Mouse (Mus musculus) forebrain, embryonic 14.5 days (tissue): Measurements from ENCODE around the gene A630095N17Rik. TPM values are rescaled to one million over a fixed set of nuclear protein-coding genes. Genes with fewer than 3 reads are reported as not detected.
A peak's percentile ranks its signal among the peaks of the same experiment; 100 is the strongest.

Source experiments
- ATAC-seq: fragments of 200-750 bp; cut with Nextera tagmentation; 2 replicates; pipeline ENCODE4 v1.8.0; 2017; ENCODE audit warnings: mild to moderate bottlenecking, moderate library complexity
- DNase-seq: peaks from one replicate; pipeline ENCODE4 v3.0.0-alpha.2; 2015; ENCODE audit warnings: low spot score
- H3K27ac ChIP-seq: fragments of 300-500 bp; sonication (generic); 2 replicates; pipeline ENCODE4 v1.5.1; 2014; ENCODE audit warnings: low read depth, mild to moderate bottlenecking, control low read depth, low read length, moderate library complexity
- H3K27me3 ChIP-seq: fragments of 300-500 bp; sonication (generic); replicated peaks from 2 replicates; pipeline ENCODE4 v1.6.1; 2014; ENCODE audit warnings: low read length, control low read depth, mixed read lengths; ENCODE audit not compliant: control insufficient read depth, insufficient read depth
- H3K36me3 ChIP-seq: fragments of 300-500 bp; sonication (generic); 2 replicates; pipeline ENCODE4 v1.6.1; 2014; ENCODE audit warnings: low read length, control low read depth; ENCODE audit not compliant: control insufficient read depth, insufficient read depth
- H3K4me1 ChIP-seq: fragments of 300-500 bp; sonication (generic); 2 replicates; pipeline ENCODE4 v1.6.1; 2014; ENCODE audit warnings: antibody characterized with exemption, low read length, control low read depth; ENCODE audit not compliant: control insufficient read depth, insufficient read depth
- H3K4me2 ChIP-seq: fragments of 300-500 bp; sonication (generic); 2 replicates; pipeline ENCODE4 v1.6.1; 2014; ENCODE audit warnings: mild to moderate bottlenecking, control low read depth, low read length
- H3K4me3 ChIP-seq: fragments of 300-500 bp; sonication (generic); 2 replicates; pipeline ENCODE4 v1.5.1; 2014; ENCODE audit warnings: low read depth, low read length, control low read depth
- H3K9ac ChIP-seq: fragments of 300-500 bp; sonication (generic); 2 replicates; pipeline ENCODE4 v1.6.1; 2014; ENCODE audit warnings: mild to moderate bottlenecking, low read length, control low read depth, moderate library complexity
- H3K9me3 ChIP-seq: fragments of 300-500 bp; sonication (generic); replicated peaks from 2 replicates; pipeline ENCODE4 v1.6.1; 2016; ENCODE audit warnings: low read length, control low read depth, mixed read lengths; ENCODE audit not compliant: control insufficient read depth
- WGBS: fragments of 180-500 bp; shearing (Covaris S2); extraction: QIAGEN DNeasy Blood & Tissue Kit; methylation state at CpG from one replicate; pipeline ENCODE4 v1.1.7; 2014; 5-methylcytosine and 5-hydroxymethylcytosine counted together
- polyA plus RNA-seq: library from polyadenylated mRNA; unstranded; fragments of >200 nt; fragmentation: Nextera tagmentation; extraction: Ambion mirVana; gene quantifications from 2 replicates; pipeline ENCODE4 v1.2.1, GENCODE M21; 2014

The A630095N17Rik gene
- polyA plus RNA-seq, 1 experiment from 2014 or later: not detected

DNA sequence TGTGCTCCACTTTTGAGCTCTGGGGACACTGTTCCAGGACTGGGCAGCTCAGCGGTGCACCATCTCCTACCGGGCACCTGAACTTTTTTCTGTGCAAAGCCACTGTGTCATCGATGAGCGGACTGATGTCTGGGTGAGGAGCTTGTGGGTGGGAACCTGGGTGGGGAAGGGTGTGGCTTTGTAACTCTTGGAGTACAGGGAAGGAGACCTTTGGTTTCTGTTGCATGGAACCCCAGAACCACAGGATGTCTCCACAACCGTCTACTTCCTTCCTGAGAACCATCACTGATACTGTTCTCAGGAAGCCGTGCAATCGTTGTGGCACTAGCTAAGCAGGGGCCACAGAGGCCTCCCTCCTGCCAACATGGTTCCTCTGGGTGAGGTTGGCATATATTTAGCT is 18.8 kb downstream of the A630095N17Rik start:
- WGBS: 95% methylated on average over 7 of the region's 7 CpGs
- H3K4me1 ChIP-seq: peaks cover 16% of the 10 kb centered on the region
- no peak overlapping the region for H3K9ac ChIP-seq

DNA sequence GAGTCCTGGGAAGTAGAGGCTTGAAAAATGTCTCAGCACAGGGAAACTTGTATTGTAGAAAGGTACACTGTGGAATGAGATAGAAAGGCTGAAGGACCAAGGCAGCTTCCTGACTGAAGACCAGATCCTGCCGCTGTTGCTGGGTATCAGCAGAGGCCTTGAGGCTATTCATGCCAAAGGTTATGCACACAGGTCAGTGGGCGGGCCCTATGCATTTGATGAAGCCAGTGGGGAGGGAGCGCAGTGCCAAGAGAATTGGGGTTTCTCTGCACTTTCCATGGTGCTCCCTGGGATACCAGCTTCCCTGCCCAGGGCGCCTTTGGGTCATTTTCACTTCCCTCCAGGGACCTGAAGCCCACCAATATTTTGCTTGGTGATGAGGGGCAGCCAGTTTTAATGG is 19.4 kb downstream of the A630095N17Rik start:
- no peak overlapping the region for H3K27ac ChIP-seq
- no peak for ATAC-seq
- DNase-seq: no peak
- no peak overlapping the region for H3K4me3 ChIP-seq
- H3K36me3 ChIP-seq: peaks cover 41% of the 10 kb centered on the region
- H3K4me1 ChIP-seq: peaks cover 15% of the 10 kb centered on the region
- peaks cover 4% of the 10 kb centered on the region; the same call in 1 of the 2 replicates for H3K27me3 ChIP-seq
- H3K9me3 ChIP-seq: no peaks in the 10 kb centered on the region
- no peak overlapping the region for H3K4me2 ChIP-seq
- no peak overlapping the region for H3K9ac ChIP-seq
- 89% methylated on average over 4 of the region's 4 CpGs for WGBS

More for the DNA sequence above, 18.8 kb downstream of the A630095N17Rik start:
- no peak overlapping the region for H3K27ac ChIP-seq
- ATAC-seq (no peak), DNase-seq (no peak)
- peaks cover 41% of the 10 kb centered on the region for H3K36me3 ChIP-seq
- H3K9me3 ChIP-seq: no peaks in the 10 kb centered on the region
- peaks cover 6% of the 10 kb centered on the region for H3K27me3 ChIP-seq
- H3K4me3 ChIP-seq: no peak overlapping the region
- H3K4me2 ChIP-seq: no peak overlapping the region

DNA sequence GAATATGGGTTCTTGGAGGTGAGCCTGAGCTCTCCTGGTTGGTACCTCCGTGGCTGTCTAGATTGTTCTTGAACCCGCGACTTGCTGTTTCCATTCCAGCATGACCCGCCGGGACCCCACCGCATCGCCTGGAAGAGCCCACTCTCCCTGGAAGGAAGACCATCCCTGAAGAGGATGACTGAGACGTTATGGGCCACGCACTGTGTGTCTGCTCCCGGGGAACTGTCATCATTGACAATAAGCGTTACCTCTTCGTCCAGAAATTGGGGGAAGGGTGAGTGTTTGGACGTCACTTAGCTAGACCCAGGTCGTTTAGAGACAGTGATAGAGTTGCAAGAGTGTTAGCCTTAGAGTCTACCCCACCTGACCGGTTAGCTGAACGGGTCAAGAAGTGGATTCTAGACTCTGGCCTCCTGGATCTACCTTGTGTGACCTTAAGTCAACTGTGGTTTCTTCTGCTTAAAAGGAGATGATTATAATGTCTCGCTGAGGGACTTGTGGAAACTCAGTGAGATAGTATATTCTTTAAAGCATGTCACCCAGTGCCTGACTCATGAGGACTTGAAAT is 20.7 kb downstream of the A630095N17Rik start:
- H3K4me1 ChIP-seq: peaks cover 15% of the 10 kb centered on the region
- H3K9ac ChIP-seq: peak overlapping the region; percentile 96
- peak overlapping the region; percentile 95 for H3K4me3 ChIP-seq
- no peak for DNase-seq
- no peak overlapping the region for H3K27ac ChIP-seq
- H3K27me3 ChIP-seq: no peaks in the 10 kb centered on the region
- peaks cover 41% of the 10 kb centered on the region for H3K36me3 ChIP-seq
- no peak; the same call in none of the 2 replicates for ATAC-seq
- peak overlapping the region; percentile 95 for H3K4me2 ChIP-seq
- H3K9me3 ChIP-seq: no peaks in the 10 kb centered on the region
- 14% methylated on average over 17 of the region's 17 CpGs for WGBS

DNA sequence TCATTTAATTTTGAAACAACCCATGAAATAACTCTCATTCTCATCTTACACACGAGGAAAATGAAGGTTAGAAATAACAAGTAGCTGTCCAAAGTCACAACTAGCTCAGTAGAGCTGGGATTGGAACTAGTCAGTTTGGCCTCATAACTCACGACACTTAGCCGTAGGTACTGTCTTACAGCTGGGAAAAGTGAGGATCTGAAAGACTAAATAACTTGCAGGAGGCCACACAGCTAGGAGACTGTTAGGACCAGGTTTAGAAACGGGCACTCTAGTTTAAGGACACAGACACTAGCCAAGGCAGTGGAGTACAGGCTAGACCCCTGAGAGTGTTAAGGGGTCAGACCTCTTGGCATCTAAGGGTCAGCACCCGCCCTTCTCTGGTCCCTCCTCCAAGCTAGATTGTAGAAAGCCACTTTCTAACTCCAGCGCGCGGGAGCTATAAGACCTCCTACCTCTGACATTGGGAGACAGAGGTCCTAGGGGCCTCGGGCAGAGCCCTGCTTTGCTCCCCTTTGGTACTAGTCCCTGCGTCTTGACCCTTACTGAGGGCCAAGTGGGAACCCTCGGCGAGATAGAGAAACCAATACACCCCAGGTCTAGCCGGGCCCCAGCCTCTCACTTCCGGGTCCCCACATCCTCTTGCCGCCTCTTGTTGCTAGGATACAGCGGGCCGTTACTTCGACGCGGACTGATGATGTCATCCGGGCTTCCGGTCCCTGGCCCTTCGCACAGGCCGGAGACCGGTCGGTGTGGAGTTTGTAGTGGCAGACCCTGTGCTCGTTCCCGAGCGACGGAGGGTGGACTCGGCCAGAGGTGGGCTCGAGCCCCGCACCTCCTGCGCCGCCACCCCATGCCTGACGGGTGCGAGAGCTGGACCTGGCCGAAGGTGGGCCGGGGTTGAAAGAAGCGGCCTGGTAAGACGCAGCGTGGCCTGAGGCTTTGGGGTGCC is 21.5 kb downstream of the A630095N17Rik start, which contains the start of the genes Glb1l and Stk16:
TSS of gene Glb1l (minus strand) at position 678 of the 952 bp plus-strand sequence.
TSS of gene Stk16 (plus strand) at position 703 of the 952 bp plus-strand sequence.
- WGBS: 6% methylated on average over 42 of the region's 42 CpGs

DNA sequence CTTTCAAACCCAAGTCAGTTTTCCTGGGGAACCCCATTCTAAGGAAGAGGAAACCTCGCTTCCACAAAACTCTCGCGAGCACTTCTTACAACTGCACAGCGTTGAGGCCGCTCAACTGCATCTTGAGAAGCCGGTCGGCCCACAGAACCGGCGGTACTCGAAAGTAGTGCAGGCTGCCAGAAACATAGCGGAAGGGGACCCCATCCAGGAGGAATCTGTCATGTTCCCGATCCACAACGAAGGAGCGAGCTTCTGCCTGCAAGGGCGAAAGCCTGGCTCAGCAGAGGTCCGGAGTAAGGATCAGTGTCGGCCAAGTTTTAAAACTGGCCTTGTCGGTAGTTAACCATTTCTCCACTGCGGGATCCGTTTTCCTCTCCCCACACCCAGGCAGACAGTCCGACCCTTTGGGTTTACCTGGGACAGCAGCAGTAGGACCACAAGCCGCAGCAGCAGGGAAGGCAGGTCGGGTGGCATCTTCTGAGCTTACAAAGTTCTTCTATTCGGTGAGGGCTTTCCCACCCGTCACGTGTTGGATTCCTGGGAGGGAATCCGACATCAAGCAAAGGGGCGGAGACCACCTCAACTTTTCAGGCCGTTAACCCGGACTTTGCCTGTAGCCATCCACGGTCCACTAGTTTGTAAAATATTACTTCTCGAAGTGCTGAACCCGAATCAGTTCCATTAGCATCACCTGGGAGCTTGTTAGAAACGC is 22.8 kb downstream of the A630095N17Rik start:
- Histone ChIP-seq H3K36me3 (peaks cover 23% of the 10 kb centered on the region), H3K9ac (peak overlapping the region; percentile 43), H3K4me1 (peaks cover 15% of the 10 kb centered on the region), H3K9me3 (no peaks in the 10 kb centered on the region), H3K27ac (no peak overlapping the region), H3K4me2 (peak overlapping the region; percentile 95), H3K4me3 (peak overlapping the region; percentile 18), H3K27me3 (no peaks in the 10 kb centered on the region)
- ATAC-seq: no peak
- WGBS: 20% methylated on average over 34 of the region's 34 CpGs
- DNase-seq: no peak

More for the DNA sequence above, 21.5 kb downstream of the A630095N17Rik start, which contains the start of the genes Glb1l and Stk16:
- Histone ChIP-seq H3K9me3 (no peaks in the 10 kb centered on the region), H3K4me1 (peaks cover 15% of the 10 kb centered on the region), H3K9ac (peak within 1 kb of the TSS; percentile 96), H3K36me3 (peaks cover 34% of the 10 kb centered on the region), H3K27me3 (no peaks in the 10 kb centered on the region), H3K4me2 (peak within 1 kb of the TSS; percentile 95), H3K27ac (no peak within 1 kb of the TSS), H3K4me3 (peak within 1 kb of the TSS; percentile 95)
- DNase-seq (peak; percentile 98), ATAC-seq (peak; percentile 98)

DNA sequence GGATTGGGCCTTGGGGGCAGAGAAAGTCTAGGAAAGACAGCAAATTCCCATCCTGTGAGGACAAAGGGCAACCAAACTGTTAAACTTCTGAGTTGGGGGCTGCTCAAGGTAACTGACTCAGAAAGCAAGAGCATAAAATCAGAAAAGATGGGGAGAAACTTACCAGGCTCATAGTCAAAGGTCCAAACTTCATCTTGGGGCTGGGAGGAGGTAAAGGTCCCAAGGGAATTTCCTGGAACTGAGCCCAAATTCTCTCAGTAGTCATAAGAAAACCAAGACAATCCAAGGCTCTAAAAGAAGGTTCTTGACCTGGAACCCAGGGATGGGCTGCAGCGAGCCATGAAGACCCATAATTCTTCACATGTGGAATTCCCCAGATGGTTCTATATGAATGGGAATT is 30.7 kb downstream of the A630095N17Rik start:
- Histone ChIP-seq H3K9ac (no peak overlapping the region), H3K4me3 (no peak overlapping the region), H3K4me1 (no peaks in the 10 kb centered on the region), H3K27me3 (no peaks in the 10 kb centered on the region), H3K27ac (no peak overlapping the region), H3K9me3 (no peaks in the 10 kb centered on the region), H3K4me2 (no peak overlapping the region), H3K36me3 (peaks cover 41% of the 10 kb centered on the region)
- no peak for ATAC-seq
- DNase-seq: no peak
- WGBS: 100% methylated on average over 1 of the region's 1 CpGs

DNA sequence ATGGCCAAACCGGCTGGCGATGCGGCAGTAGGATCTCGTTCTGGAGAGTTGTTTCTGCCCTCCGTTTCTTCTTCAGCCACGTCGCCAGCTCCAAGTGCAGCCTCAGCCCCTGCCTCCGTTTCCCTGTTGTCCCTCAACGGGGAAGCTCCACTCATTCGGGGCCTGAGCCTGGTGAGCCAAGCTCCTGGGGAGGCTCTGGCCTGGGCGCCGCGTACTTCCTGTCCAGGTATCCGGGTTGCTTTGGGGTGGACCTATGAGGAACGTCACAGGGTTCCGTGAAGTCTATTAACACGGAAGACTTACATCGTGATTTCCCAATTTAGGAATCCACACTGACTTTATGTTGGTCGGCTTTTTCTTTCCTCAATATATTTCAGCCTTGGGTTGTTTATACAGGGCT is 39.5 kb downstream of the A630095N17Rik start:
- peak; percentile 9; the same call in 1 of the 2 replicates for ATAC-seq
- peaks cover 14% of the 10 kb centered on the region for H3K4me1 ChIP-seq
- H3K27ac ChIP-seq: peak overlapping the region; percentile 84
- H3K9me3 ChIP-seq: no peaks in the 10 kb centered on the region
- peak overlapping the region; percentile 62 for H3K4me3 ChIP-seq
- peak overlapping the region; percentile 98 for H3K4me2 ChIP-seq
- peaks cover 31% of the 10 kb centered on the region for H3K36me3 ChIP-seq
- H3K9ac ChIP-seq: peak overlapping the region; percentile 83
- no peaks in the 10 kb centered on the region for H3K27me3 ChIP-seq
- no peak for DNase-seq
- WGBS: under 1% methylated on average over 19 of the region's 19 CpGs

DNA sequence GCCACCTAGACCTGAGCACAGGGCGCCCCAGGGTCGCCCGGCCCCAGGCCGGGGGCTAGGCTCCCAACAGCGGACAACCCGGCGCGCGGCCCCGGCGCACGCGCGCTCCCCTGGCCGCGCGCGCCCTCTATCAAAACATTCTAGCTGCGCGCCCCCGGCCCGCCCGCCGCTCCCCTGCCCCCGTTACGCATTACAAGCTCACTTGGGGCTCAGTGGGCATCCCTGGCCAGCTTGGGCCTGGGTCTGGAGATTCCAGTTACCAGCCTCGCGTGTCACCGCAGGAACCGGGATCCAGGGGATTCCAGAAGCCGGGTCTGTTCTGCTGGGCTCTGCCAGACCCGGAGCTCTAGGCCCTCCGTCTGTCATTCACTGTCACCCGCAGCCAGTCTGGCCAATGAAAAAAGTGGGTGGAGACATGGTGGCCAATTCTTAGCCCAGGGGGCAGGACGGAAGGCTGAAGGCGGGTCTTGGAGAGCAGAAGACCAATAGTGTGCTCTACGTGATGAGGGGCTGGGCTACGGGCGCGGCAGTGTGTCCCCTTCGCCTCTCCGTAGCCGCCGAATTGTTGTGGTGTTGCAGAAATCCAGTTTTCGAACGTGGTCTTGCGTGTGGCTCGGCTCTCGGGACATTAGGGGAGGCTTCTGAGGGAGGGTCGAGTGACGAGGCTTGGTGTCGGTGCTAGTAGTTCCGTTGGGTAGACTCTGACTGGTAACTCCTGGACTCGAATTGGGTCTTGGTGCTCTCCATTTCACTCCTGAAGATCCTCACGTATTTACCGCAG is 40.1 kb downstream of the A630095N17Rik start, which contains the start of the genes Ankzf1 and Atg9a:
TSS of gene Ankzf1 (plus strand) at position 530 of the 781 bp plus-strand sequence.
TSS of gene Atg9a (minus strand) at position 575 of the 781 bp plus-strand sequence.
- Histone ChIP-seq H3K27me3 (no peaks in the 10 kb centered on the region), H3K27ac (peak within 1 kb of the TSS; percentile 84), H3K4me1 (peaks cover 14% of the 10 kb centered on the region), H3K36me3 (peaks cover 30% of the 10 kb centered on the region), H3K4me3 (peak within 1 kb of the TSS; percentile 62), H3K9me3 (no peaks in the 10 kb centered on the region), H3K4me2 (peak within 1 kb of the TSS; percentile 98), H3K9ac (peak within 1 kb of the TSS; percentile 87)
- under 1% methylated on average over 47 of the region's 56 CpGs for WGBS
- ATAC-seq: peak; percentile 100
- peak; percentile 99 for DNase-seq
